Mouse (Mus musculus): ENCODE measurements around the gene Gm11168.
"Not testable (repeated sequence)": the region's sequence is repeated elsewhere in the genome, so short reads cannot be mapped to it uniquely, and the experiment has no call there.

Gene Gm11168

GRCm38 (mm10) chr9:3002794-3003396 lies at the start of gene Gm11168:
Gene Gm11168 (plus strand): TSS chr9:3003346.
- not testable (repeated sequence) for DNase-seq (ENCODE audit: low spot score)

GRCm38 (mm10) chr9:3000445-3000972 lies 2.6 kb upstream of the Gm11168 start, which contains the start of gene Gm10722:
Gene Gm10722 (plus strand): TSS chr9:3000922.
- peak; percentile 39 for DNase-seq (ENCODE audit: low spot score)

GRCm38 (mm10) chr9:3001006-3001405 lies 2.1 kb upstream of the Gm11168 start:
- DNase-seq (ENCODE audit: low spot score) = peak; percentile 37

GRCm38 (mm10) chr9:3001948-3002659 lies 1.0 kb upstream of the Gm11168 start:
- DNase-seq (ENCODE audit: low spot score) = peak; percentile 96

GRCm38 (mm10) chr9:3006179-3006578 lies 3.0 kb downstream of the Gm11168 start:
- not testable (repeated sequence) for DNase-seq (ENCODE audit: low spot score)

- peak; percentile 94 for DNase-seq (ENCODE audit: low spot score)
Measured at GRCm38 (mm10) chr9:3006636-3007035, 3.5 kb downstream of the Gm11168 start.

- DNase-seq (ENCODE audit: low spot score) = not testable (repeated sequence)
Measured at GRCm38 (mm10) chr9:3007272-3007671, 4.1 kb downstream of the Gm11168 start.

- DNase-seq (ENCODE audit: low spot score) = not testable (repeated sequence)
Measured at GRCm38 (mm10) chr9:3009331-3009730, 6.2 kb downstream of the Gm11168 start.

GRCm38 (mm10) chr9:3012054-3012621 lies 9.0 kb downstream of the Gm11168 start:
- DNase-seq (ENCODE audit: low spot score) = not testable (repeated sequence)

- not testable (repeated sequence) for DNase-seq (ENCODE audit: low spot score)
Measured at GRCm38 (mm10) chr9:3012733-3013279, 9.7 kb downstream of the Gm11168 start, which contains the start of gene Gm10721. Gene Gm10721 (plus strand): TSS chr9:3013140.

- DNase-seq (ENCODE audit: low spot score) = not testable (repeated sequence)
Measured at GRCm38 (mm10) chr9:3015354-3015753, 12.2 kb downstream of the Gm11168 start, which contains the start of gene Gm10720. Gene Gm10720 (plus strand): TSS chr9:3015654.

GRCm38 (mm10) chr9:3015896-3016295 lies 12.8 kb downstream of the Gm11168 start:
- DNase-seq (ENCODE audit: low spot score) = peak; percentile 1

GRCm38 (mm10) chr9:3017108-3017507 lies 14.0 kb downstream of the Gm11168 start, which contains the start of gene Gm10719:
Gene Gm10719 (plus strand): TSS chr9:3017408.
- not testable (repeated sequence) for DNase-seq (ENCODE audit: low spot score)

- DNase-seq (ENCODE audit: low spot score) = peak; percentile 74
Measured at GRCm38 (mm10) chr9:3018944-3019343, 15.8 kb downstream of the Gm11168 start.

GRCm38 (mm10) chr9:3019835-3020727 lies 16.9 kb downstream of the Gm11168 start:
- DNase-seq (ENCODE audit: low spot score) = peak; percentile 61

GRCm38 (mm10) chr9:3022316-3023008 lies 19.3 kb downstream of the Gm11168 start:
- DNase-seq (ENCODE audit: low spot score) = peak; percentile 77

- peak; percentile 63 for DNase-seq (ENCODE audit: low spot score)
Measured at GRCm38 (mm10) chr9:3023312-3023984, 20.3 kb downstream of the Gm11168 start, which contains the start of gene Gm10718. Gene Gm10718 (plus strand): TSS chr9:3023547.

GRCm38 (mm10) chr9:3023985-3024648 lies 21.0 kb downstream of the Gm11168 start:
- DNase-seq (ENCODE audit: low spot score) = peak; percentile 97

GRCm38 (mm10) chr9:3024912-3025467 lies 21.8 kb downstream of the Gm11168 start, which contains the start of gene Gm10717:
Gene Gm10717 (plus strand): TSS chr9:3025417.
- peak; percentile 54 for DNase-seq (ENCODE audit: low spot score)

Data from T-cell, adult 2 months (primary cell).